Mouse (Mus musculus) megakaryocyte progenitor cell, adult 5-6 weeks (primary cell): ENCODE data around the gene Pnpla2. TPM values are rescaled to one million over a fixed set of nuclear protein-coding genes. Genes with fewer than 3 reads are reported as not detected.

ENCODE experiments used
- total RNA-seq, 2 experiments: library from RNA; stranded (forward) in 1 of 2; stranded (reverse) in 1 of 2; fragments of 157-497, 149-512 nt in 1 of 2; fragments of 200-1000 nt in 1 of 2; gene quantifications; 2 replicates each; pipeline versions ENCODE4 v1.2.3 to v1.2.4; 2015 to 2017

Gene Pnpla2
- total RNA-seq, 2 experiments from 2014 or later, result 15.6 to 44.5 TPM

Other genes starting within 250 kb of the Pnpla2 start
- gene Lmntd2, start 241.1 kb upstream of the Pnpla2 start, total RNA-seq (2015), result 0.20 and 0.89 TPM in 2 replicates
- gene Lmntd2, start 241.1 kb upstream of the Pnpla2 start, total RNA-seq (2017), result 0.10 TPM in 1 of 2 replicates, not detected in the other
- 3.2 and 4.3 TPM in 2 replicates for gene Rassf7, start 239.3 kb upstream of the Pnpla2 start, total RNA-seq (2015)
- gene Rassf7, start 239.3 kb upstream of the Pnpla2 start, total RNA-seq (2017), result 2.2 and 6.6 TPM in 2 replicates
- 51.0 and 53.0 TPM in 2 replicates for gene Phrf1, start 226.4 kb upstream of the Pnpla2 start, total RNA-seq (2015)
- 60.4 and 62.2 TPM in 2 replicates for gene Phrf1, start 226.4 kb upstream of the Pnpla2 start, total RNA-seq (2017)
- 2.4 and 3.0 TPM in 2 replicates for gene Irf7, start 188.7 kb upstream of the Pnpla2 start, total RNA-seq (2015)
- 2.9 and 4.7 TPM in 2 replicates for gene Irf7, start 188.7 kb upstream of the Pnpla2 start, total RNA-seq (2017)
- not detected in 2 replicates for gene Cdhr5, start 178.4 kb upstream of the Pnpla2 start, total RNA-seq (2015)
- not detected in 2 replicates for gene Cdhr5, start 178.4 kb upstream of the Pnpla2 start, total RNA-seq (2017)
- not detected in 2 replicates for gene Sct, start 176.1 kb upstream of the Pnpla2 start, total RNA-seq (2015)
- gene Sct, start 176.1 kb upstream of the Pnpla2 start, total RNA-seq (2017), result not detected in 2 replicates
- not detected in 2 replicates for gene Drd4, start 163.2 kb upstream of the Pnpla2 start, total RNA-seq (2015)
- not detected in 2 replicates for gene Drd4, start 163.2 kb upstream of the Pnpla2 start, total RNA-seq (2017)
- gene Deaf1, start 127.5 kb upstream of the Pnpla2 start, total RNA-seq (2015), result 33.6 and 33.7 TPM in 2 replicates
- gene Deaf1, start 127.5 kb upstream of the Pnpla2 start, total RNA-seq (2017), result 19.8 and 23.0 TPM in 2 replicates
- 11.1 and 11.7 TPM in 2 replicates for gene Tmem80, start 127.5 kb upstream of the Pnpla2 start, total RNA-seq (2015)
- gene Tmem80, start 127.5 kb upstream of the Pnpla2 start, total RNA-seq (2017), result 9.1 and 9.2 TPM in 2 replicates
- 0.67 TPM in 1 of 2 replicates, not detected in the other for gene Eps8l2, start 116.3 kb upstream of the Pnpla2 start, total RNA-seq (2015)
- gene Eps8l2, start 116.3 kb upstream of the Pnpla2 start, total RNA-seq (2017), result not detected in 2 replicates
- 103 and 117 TPM in 2 replicates for gene Taldo1, start 63.0 kb upstream of the Pnpla2 start, total RNA-seq (2015)
- gene Taldo1, start 63.0 kb upstream of the Pnpla2 start, total RNA-seq (2017), result 508 and 513 TPM in 2 replicates
- gene Gatd1, start 41.1 kb upstream of the Pnpla2 start, total RNA-seq (2015), result 21.9 and 25.9 TPM in 2 replicates
- gene Gatd1, start 41.1 kb upstream of the Pnpla2 start, total RNA-seq (2017), result 13.5 and 16.3 TPM in 2 replicates
- gene Cend1, start 25.7 kb upstream of the Pnpla2 start, total RNA-seq (2015), result not detected in 2 replicates
- not detected in 2 replicates for gene Cend1, start 25.7 kb upstream of the Pnpla2 start, total RNA-seq (2017)
- 15.5 and 19.8 TPM in 2 replicates for gene Slc25a22, start 17.3 kb upstream of the Pnpla2 start, total RNA-seq (2015)
- 4.4 and 5.3 TPM in 2 replicates for gene Slc25a22, start 17.3 kb upstream of the Pnpla2 start, total RNA-seq (2017)
- 14.2 and 14.4 TPM in 2 replicates for gene Pidd1, start 11.2 kb upstream of the Pnpla2 start, total RNA-seq (2015)
- 9.7 and 11.2 TPM in 2 replicates for gene Pidd1, start 11.2 kb upstream of the Pnpla2 start, total RNA-seq (2017)
- gene Rplp2, start 7.8 kb upstream of the Pnpla2 start, total RNA-seq (2015), result 2,968 and 3,129 TPM in 2 replicates
- gene Rplp2, start 7.8 kb upstream of the Pnpla2 start, total RNA-seq (2017), result 2,070 and 2,265 TPM in 2 replicates
- 8.6 and 8.9 TPM in 2 replicates for gene Cracr2b, start 5.9 kb downstream of the Pnpla2 start, total RNA-seq (2015)
- 11.4 and 16.6 TPM in 2 replicates for gene Cracr2b, start 5.9 kb downstream of the Pnpla2 start, total RNA-seq (2017)
- 11.0 and 14.7 TPM in 2 replicates for gene Cd151, start 12.2 kb downstream of the Pnpla2 start, total RNA-seq (2015)
- 14.5 and 22.1 TPM in 2 replicates for gene Cd151, start 12.2 kb downstream of the Pnpla2 start, total RNA-seq (2017)
- gene Polr2l, start 19.9 kb downstream of the Pnpla2 start, total RNA-seq (2015), result 31.3 and 40.2 TPM in 2 replicates
- 45.0 and 46.7 TPM in 2 replicates for gene Polr2l, start 19.9 kb downstream of the Pnpla2 start, total RNA-seq (2017)
- gene Tspan4, start 20.0 kb downstream of the Pnpla2 start, total RNA-seq (2015), result 18.3 and 23.9 TPM in 2 replicates
- 38.2 and 39.1 TPM in 2 replicates for gene Tspan4, start 20.0 kb downstream of the Pnpla2 start, total RNA-seq (2017)
- 5.8 and 6.3 TPM in 2 replicates for gene Chid1, start 84.7 kb downstream of the Pnpla2 start, total RNA-seq (2015)
- gene Chid1, start 84.7 kb downstream of the Pnpla2 start, total RNA-seq (2017), result 31.2 and 38.7 TPM in 2 replicates
- 18.3 and 20.0 TPM in 2 replicates for gene Ap2a2, start 107.0 kb downstream of the Pnpla2 start, total RNA-seq (2015)
- 23.4 and 23.6 TPM in 2 replicates for gene Ap2a2, start 107.0 kb downstream of the Pnpla2 start, total RNA-seq (2017)
- gene Muc6, start 200.1 kb downstream of the Pnpla2 start, total RNA-seq (2015), result 0.37 and 0.77 TPM in 2 replicates
- gene Muc6, start 200.1 kb downstream of the Pnpla2 start, total RNA-seq (2017), result 0.08 and 0.10 TPM in 2 replicates
- gene Muc2, start 235.1 kb downstream of the Pnpla2 start, total RNA-seq (2015), result not detected in 2 replicates
- gene Muc2, start 235.1 kb downstream of the Pnpla2 start, total RNA-seq (2017), result not detected in 2 replicates